Mouse (Mus musculus) gastrocnemius, postnatal 36 days (tissue): ENCODE measurements around the gene Large1. TPM values are rescaled to one million over a fixed set of nuclear protein-coding genes. Genes with fewer than 3 reads are reported as not detected.
"Not testable (repeated sequence)": the region's sequence is repeated elsewhere in the genome, so short reads cannot be mapped to it uniquely, and the experiment has no call there.

Experiments
- DNase-seq, 2 experiments: peaks; one replicate each; pipeline ENCODE4 v3.0.0; 2022
- intact Hi-C: fragments of 180-260 bp; cut with DNase I; formaldehyde crosslinking; loops from one replicate; pipeline ENCODE4 v1.15.1; 2025
- total RNA-seq, 2 experiments: library from RNA; stranded (reverse); gene quantifications; 2 replicates each; pipeline ENCODE4 v1.2.3; 2021

Gene Large1
- total RNA-seq, 2 experiments from 2014 or later = 22.5 to 23.6 TPM

GRCm38 (mm10) chr8:73197714-73198113, 155.6 kb downstream of the Large1 start:
- intact Hi-C loops = no loop called here
- DNase-seq = no peak

DNA sequence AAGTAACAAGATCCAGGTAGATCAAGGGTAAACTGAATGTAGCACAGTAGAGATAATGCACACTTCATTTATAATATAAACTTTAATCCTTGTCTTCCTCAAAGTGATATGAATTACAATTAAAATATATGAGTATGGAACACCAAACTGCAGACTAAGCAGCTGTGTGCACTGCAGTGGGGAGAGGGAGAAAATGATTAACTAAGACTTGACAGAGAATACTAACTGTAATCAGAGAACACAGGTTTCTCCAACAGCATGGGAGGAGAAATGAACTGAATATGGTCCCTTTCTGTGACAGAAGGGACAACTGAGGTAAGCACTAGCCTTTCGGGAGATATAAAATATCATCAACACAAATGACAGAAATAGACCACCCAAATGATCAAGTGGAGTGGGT, 164.7 kb downstream of the Large1 start:
- intact Hi-C loops = no loop called here
- no peak for DNase-seq

DNA sequence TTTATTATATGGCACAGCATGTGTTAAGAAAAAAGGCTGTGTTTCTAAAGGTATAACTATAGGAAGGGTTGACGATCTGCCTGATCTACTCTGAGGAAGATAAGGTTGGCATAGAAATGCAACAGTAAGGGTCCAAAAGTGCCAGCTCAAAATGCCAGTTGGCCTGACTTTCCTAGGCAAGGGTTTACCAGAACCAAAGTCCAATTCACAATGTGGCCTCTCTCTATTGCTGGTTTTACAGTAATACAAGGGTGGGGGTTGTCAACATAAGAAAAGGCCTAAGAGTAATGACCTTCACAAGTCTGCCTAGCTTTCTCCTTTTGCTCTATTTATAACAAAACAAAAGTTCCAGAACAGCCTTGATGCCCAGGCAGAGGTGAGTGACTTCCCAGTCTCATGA, 166.0 kb downstream of the Large1 start:
- DNase-seq = no peak
- intact Hi-C loops = no loop called here

DNA sequence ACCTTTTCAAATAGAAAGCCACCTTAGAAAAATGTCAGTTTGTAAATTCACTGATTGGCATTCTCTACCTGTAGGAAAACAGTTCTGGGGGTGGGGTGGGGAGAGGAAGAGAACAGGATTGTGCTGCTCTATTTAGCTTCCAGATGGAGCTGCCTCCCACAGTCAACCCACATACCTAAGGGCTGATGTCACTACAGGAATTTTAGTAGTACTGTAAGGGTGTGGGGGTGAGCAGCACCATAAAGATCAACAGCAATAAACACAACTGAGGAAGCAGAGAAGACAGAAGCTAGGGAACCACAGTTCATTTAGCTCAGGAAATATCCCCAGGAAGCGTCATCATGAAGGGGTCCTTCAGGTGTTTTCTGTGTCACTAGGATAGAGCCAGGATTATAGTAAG, 174.9 kb downstream of the Large1 start:
- intact Hi-C loops = no loop called here
- DNase-seq = no peak

- DNase-seq = no peak
- intact Hi-C loops = no loop called here
Measured at GRCm38 (mm10) chr8:73172661-73173060, 180.7 kb downstream of the Large1 start.

GRCm38 (mm10) chr8:73161994-73162393, 191.3 kb downstream of the Large1 start:
- intact Hi-C loops = no loop called here
- DNase-seq = no peak

GRCm38 (mm10) chr8:73161564-73161963, 191.8 kb downstream of the Large1 start:
- intact Hi-C loops = no loop called here

GRCm38 (mm10) chr8:73160945-73161344, 192.4 kb downstream of the Large1 start:
- DNase-seq = no peak
- intact Hi-C loops = no loop called here

More at GRCm38 (mm10) chr8:73161564-73161963, 191.8 kb downstream of the Large1 start:
- no peak for DNase-seq

- intact Hi-C loops = no loop called here
- no peak for DNase-seq
Measured at GRCm38 (mm10) chr8:73147236-73147635, 206.1 kb downstream of the Large1 start.

- intact Hi-C loops = no loop called here
Measured at GRCm38 (mm10) chr8:73142660-73143395, 210.5 kb downstream of the Large1 start.

DNA sequence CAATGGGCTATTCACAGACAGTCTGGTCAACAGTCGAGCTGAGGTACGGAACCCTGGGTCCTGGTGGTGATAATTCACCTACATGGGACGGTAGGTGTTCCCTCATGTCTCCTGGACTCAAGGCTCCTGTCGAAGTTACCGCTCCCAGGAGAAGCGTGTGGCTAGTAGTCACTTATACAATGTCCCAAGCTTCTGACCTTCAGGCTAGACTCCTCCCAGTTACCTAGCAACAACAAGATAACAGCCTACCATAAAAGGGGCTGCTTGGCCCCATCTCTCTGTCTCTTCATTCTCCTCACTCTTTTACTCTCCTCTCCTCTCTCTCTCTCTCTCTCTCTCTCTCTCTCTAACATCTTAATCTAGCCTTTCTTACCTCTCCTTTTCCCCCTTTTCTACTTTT, 217.9 kb downstream of the Large1 start:
- no peak for DNase-seq
- intact Hi-C loops = no loop called here

More at GRCm38 (mm10) chr8:73142660-73143395, 210.5 kb downstream of the Large1 start:
- no peak for DNase-seq

GRCm38 (mm10) chr8:73132080-73132479, 221.3 kb downstream of the Large1 start:
- intact Hi-C loops = no loop called here
- no peak for DNase-seq

- intact Hi-C loops = no loop called here
- no peak for DNase-seq
Measured at GRCm38 (mm10) chr8:73123864-73124499, 229.4 kb downstream of the Large1 start.

DNA sequence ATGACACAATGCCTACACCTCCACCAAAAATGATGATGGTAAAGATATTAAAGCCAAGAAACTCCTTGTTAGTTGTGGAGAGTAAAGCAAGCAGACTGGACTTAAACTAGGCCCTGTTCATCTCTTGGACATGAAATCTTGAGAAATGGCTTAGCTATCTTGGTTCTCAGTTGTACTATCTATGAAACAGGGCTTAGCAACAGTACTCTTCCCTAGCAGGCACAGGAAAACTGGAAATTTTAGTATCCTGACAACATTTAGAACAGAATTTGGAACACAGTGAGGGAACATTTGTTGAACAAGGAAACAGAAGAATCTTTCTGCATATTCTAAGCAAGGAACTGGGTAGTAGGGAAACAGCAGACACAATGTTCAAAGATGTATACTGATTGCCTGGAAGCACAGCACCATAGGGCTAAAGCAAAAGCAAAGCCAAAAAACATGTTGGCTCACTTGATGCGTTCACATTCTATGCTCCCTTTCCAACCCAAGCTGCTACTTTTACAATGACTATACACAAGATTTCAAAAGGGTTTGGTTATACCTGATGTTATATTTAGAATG, 240.9 kb downstream of the Large1 start:
- no peak for DNase-seq
- intact Hi-C loops = no loop called here

GRCm38 (mm10) chr8:73104089-73104488, 249.3 kb downstream of the Large1 start:
- no peak for DNase-seq

GRCm38 (mm10) chr8:73101069-73101468, 252.3 kb downstream of the Large1 start:
- DNase-seq = no peak
- intact Hi-C loops = no loop called here

More at GRCm38 (mm10) chr8:73104089-73104488, 249.3 kb downstream of the Large1 start:
- intact Hi-C loops = no loop called here

DNA sequence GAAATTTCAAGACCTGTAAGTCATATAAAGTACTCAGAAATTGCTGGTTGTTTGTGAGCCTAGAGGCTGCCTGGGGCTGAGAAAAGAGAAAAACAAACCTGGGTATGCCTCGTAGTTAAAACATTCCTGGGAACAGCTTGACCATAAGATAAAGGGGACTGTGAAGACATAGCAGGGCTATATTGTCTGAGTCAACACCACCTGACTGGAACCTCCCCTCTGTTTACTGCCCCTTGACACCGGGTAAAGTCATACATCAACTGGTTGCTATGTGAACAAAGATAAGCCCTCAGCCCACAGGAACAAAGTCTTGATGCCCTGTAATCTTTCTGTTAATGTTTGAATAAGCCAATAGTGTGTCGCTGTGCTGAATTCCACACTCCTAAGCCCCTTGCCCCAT, 252.7 kb downstream of the Large1 start:
- DNase-seq, intact Hi-C loops: not testable (repeated sequence)

DNA sequence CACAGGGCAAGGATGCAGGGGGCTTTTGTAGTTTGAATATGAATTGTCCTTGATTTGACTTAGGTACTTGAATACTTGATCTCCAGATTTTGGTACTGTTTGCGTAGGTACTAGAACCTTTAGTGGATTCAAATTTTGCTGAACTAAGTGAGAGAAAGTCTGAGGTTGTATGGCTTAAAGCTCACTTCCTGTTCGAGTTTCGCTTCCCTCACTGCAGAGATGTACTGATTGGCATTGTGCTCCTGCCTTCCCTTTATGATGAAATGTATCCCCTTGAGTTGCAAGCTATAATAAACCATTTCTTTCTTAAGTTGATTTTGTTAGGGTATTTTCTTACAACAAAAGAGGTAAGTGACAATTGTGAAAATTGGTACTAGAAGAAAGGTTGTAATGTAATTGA, 253.8 kb downstream of the Large1 start:
- DNase-seq = no peak
- intact Hi-C loops = no loop called here

GRCm38 (mm10) chr8:73096952-73097351, 256.4 kb downstream of the Large1 start:
- no peak for DNase-seq
- intact Hi-C loops = no loop called here

- intact Hi-C loops, DNase-seq: not testable (repeated sequence)
Measured at GRCm38 (mm10) chr8:73077746-73078145, 275.6 kb downstream of the Large1 start.

GRCm38 (mm10) chr8:73061410-73061809, 291.9 kb downstream of the Large1 start:
- DNase-seq = no peak
- intact Hi-C loops = no loop called here

GRCm38 (mm10) chr8:73054726-73055125, 298.6 kb downstream of the Large1 start:
- intact Hi-C loops = no loop called here
- DNase-seq = no peak
